Mouse (Mus musculus): ENCODE measurements at regions not wholly inside any gene's neighbourhood (a gene's known extent, or its start where the extent isn't known, plus 50 kb on each side); places are given as distances from the start of the nearest gene placed in this dataset.

- DNase-seq (ENCODE audit: low spot score) (no peak), ATAC-seq (ENCODE audit: low FRiP score, low read depth) (no peak)
- Histone ChIP-seq H3K27ac (replicated peaks; ENCODE audit: low read depth, low read length) (no peak overlapping the region), H3K36me3 (ENCODE audit: control insufficient read depth, insufficient read depth, low read length) (no peaks in the 10 kb centered on the region), H3K9me3 (ENCODE audit: control insufficient read depth, low read length) (no peaks in the 10 kb centered on the region), H3K4me1 (ENCODE audit: control insufficient read depth, insufficient read depth, low read length) (no peaks in the 10 kb centered on the region), H3K4me2 (replicated peaks; ENCODE audit: low read depth, low read length, severe bottlenecking) (no peak overlapping the region), H3K27me3 (ENCODE audit: control insufficient read depth, insufficient read depth, low read length) (no peaks in the 10 kb centered on the region), H3K4me3 (replicated peaks; ENCODE audit: low read length) (no peak overlapping the region), H3K9ac (ENCODE audit: low read depth, low read length, severe bottlenecking) (no peak overlapping the region)
- WGBS, result 78% methylated on average over 4 of the region's 4 CpGs
- TF ChIP-seq POLR2A (IDR thresholded peaks at IDR 0.05; ENCODE audit: borderline replicate concordance, extremely low read depth, insufficient read depth, insufficient read length), result no peak
These were observed 118.8 kb upstream of the Gm15217 start for GRCm38 (mm10) chr14:46260291-46260980.

- no peak overlapping the region for H3K4me2 ChIP-seq (replicated peaks; ENCODE audit: low read depth, low read length, severe bottlenecking)
- no peaks in the 10 kb centered on the region for H3K27me3 ChIP-seq (ENCODE audit: control insufficient read depth, insufficient read depth, low read length)
- H3K9ac ChIP-seq (ENCODE audit: low read depth, low read length, severe bottlenecking), result no peak overlapping the region
- DNase-seq (ENCODE audit: low spot score) (no peak), ATAC-seq (ENCODE audit: low FRiP score, low read depth) (no peak)
- no peak overlapping the region for H3K27ac ChIP-seq (replicated peaks; ENCODE audit: low read depth, low read length)
- no peaks in the 10 kb centered on the region for H3K9me3 ChIP-seq (ENCODE audit: control insufficient read depth, low read length)
- no peak overlapping the region for H3K4me3 ChIP-seq (replicated peaks; ENCODE audit: low read length)
- 89% methylated on average over 10 of the region's 10 CpGs for WGBS
- no peaks in the 10 kb centered on the region for H3K36me3 ChIP-seq (ENCODE audit: control insufficient read depth, insufficient read depth, low read length)
- no peaks in the 10 kb centered on the region for H3K4me1 ChIP-seq (ENCODE audit: control insufficient read depth, insufficient read depth, low read length)
- no peak for TF ChIP-seq POLR2A (IDR thresholded peaks at IDR 0.05; ENCODE audit: borderline replicate concordance, extremely low read depth, insufficient read depth, insufficient read length)
These were observed 103.8 kb upstream of the Gm15217 start for GRCm38 (mm10) chr14:46275455-46275854.

GRCm38 (mm10) chr14:46276926-46277831, 102.0 kb upstream of the Gm15217 start:
- no peaks in the 10 kb centered on the region for H3K27me3 ChIP-seq (ENCODE audit: control insufficient read depth, insufficient read depth, low read length)
- 82% methylated on average over 6 of the region's 6 CpGs for WGBS

GRCm38 (mm10) chr14:46277832-46278611, 101.2 kb upstream of the Gm15217 start:
- H3K36me3 ChIP-seq (ENCODE audit: control insufficient read depth, insufficient read depth, low read length), result no peaks in the 10 kb centered on the region
- H3K4me1 ChIP-seq (ENCODE audit: control insufficient read depth, insufficient read depth, low read length), result no peaks in the 10 kb centered on the region
- no peak overlapping the region for H3K4me2 ChIP-seq (replicated peaks; ENCODE audit: low read depth, low read length, severe bottlenecking)
- H3K27ac ChIP-seq (replicated peaks; ENCODE audit: low read depth, low read length), result no peak overlapping the region
- ATAC-seq (ENCODE audit: low FRiP score, low read depth) (no peak), DNase-seq (ENCODE audit: low spot score) (no peak)
- H3K27me3 ChIP-seq (ENCODE audit: control insufficient read depth, insufficient read depth, low read length), result no peaks in the 10 kb centered on the region
- 89% methylated on average over 9 of the region's 9 CpGs for WGBS
- no peaks in the 10 kb centered on the region for H3K9me3 ChIP-seq (ENCODE audit: control insufficient read depth, low read length)
- H3K4me3 ChIP-seq (replicated peaks; ENCODE audit: low read length), result no peak overlapping the region
- no peak for TF ChIP-seq POLR2A (IDR thresholded peaks at IDR 0.05; ENCODE audit: borderline replicate concordance, extremely low read depth, insufficient read depth, insufficient read length)
- no peak overlapping the region for H3K9ac ChIP-seq (ENCODE audit: low read depth, low read length, severe bottlenecking)

More at GRCm38 (mm10) chr14:46276926-46277831, 102.0 kb upstream of the Gm15217 start:
- Histone ChIP-seq H3K4me1 (ENCODE audit: control insufficient read depth, insufficient read depth, low read length) (no peaks in the 10 kb centered on the region), H3K4me2 (replicated peaks; ENCODE audit: low read depth, low read length, severe bottlenecking) (no peak overlapping the region), H3K9me3 (ENCODE audit: control insufficient read depth, low read length) (no peaks in the 10 kb centered on the region), H3K4me3 (replicated peaks; ENCODE audit: low read length) (no peak overlapping the region), H3K27ac (replicated peaks; ENCODE audit: low read depth, low read length) (no peak overlapping the region), H3K9ac (ENCODE audit: low read depth, low read length, severe bottlenecking) (no peak overlapping the region), H3K36me3 (ENCODE audit: control insufficient read depth, insufficient read depth, low read length) (no peaks in the 10 kb centered on the region)
- ATAC-seq (ENCODE audit: low FRiP score, low read depth), result no peak
- DNase-seq (ENCODE audit: low spot score), result no peak
- TF ChIP-seq POLR2A (IDR thresholded peaks at IDR 0.05; ENCODE audit: borderline replicate concordance, extremely low read depth, insufficient read depth, insufficient read length), result no peak

GRCm38 (mm10) chr14:46292398-46292797, 86.8 kb upstream of the Gm15217 start:
- H3K36me3 ChIP-seq (ENCODE audit: control insufficient read depth, insufficient read depth, low read length), result no peaks in the 10 kb centered on the region
- H3K4me2 ChIP-seq (replicated peaks; ENCODE audit: low read depth, low read length, severe bottlenecking), result no peak overlapping the region
- H3K27me3 ChIP-seq (ENCODE audit: control insufficient read depth, insufficient read depth, low read length), result no peaks in the 10 kb centered on the region
- no peak for TF ChIP-seq POLR2A (IDR thresholded peaks at IDR 0.05; ENCODE audit: borderline replicate concordance, extremely low read depth, insufficient read depth, insufficient read length)
- ATAC-seq (ENCODE audit: low FRiP score, low read depth), result no peak
- no peaks in the 10 kb centered on the region for H3K4me1 ChIP-seq (ENCODE audit: control insufficient read depth, insufficient read depth, low read length)
- peaks cover 4% of the 10 kb centered on the region; the same call in 1 of the 2 replicates for H3K9me3 ChIP-seq (ENCODE audit: control insufficient read depth, low read length)
- DNase-seq (ENCODE audit: low spot score), result no peak
- 63% methylated on average over 2 of the region's 2 CpGs for WGBS
- no peak overlapping the region for H3K27ac ChIP-seq (replicated peaks; ENCODE audit: low read depth, low read length)
- H3K9ac ChIP-seq (ENCODE audit: low read depth, low read length, severe bottlenecking), result no peak overlapping the region
- no peak overlapping the region for H3K4me3 ChIP-seq (replicated peaks; ENCODE audit: low read length)

Measured in limb, embryonic 14.5 days (tissue).